Mouse (Mus musculus) 3134 (cell line): Measurements from ENCODE around the gene 4930404N11Rik.

Source experiments
- DNase-seq: peaks from one replicate; pipeline ENCODE4 v3.0.0-alpha.2; 2011; ENCODE audit warnings: low spot score; ENCODE audit not compliant: insufficient read length; ENCODE audit errors: extremely low read depth

4930404N11Rik gene

GRCm38 (mm10) chr10:81334324-81334723, 31.3 kb downstream of the 4930404N11Rik start:
- no peak for DNase-seq

- DNase-seq = no peak
These were observed 33.3 kb downstream of the 4930404N11Rik start for GRCm38 (mm10) chr10:81332277-81332676.

- peak; percentile 66 for DNase-seq
These were observed 35.6 kb downstream of the 4930404N11Rik start for GRCm38 (mm10) chr10:81330007-81330406.

- peak; percentile 58 for DNase-seq
These were observed 36.2 kb downstream of the 4930404N11Rik start for GRCm38 (mm10) chr10:81329194-81329975.

- no peak for DNase-seq
These were observed 37.2 kb downstream of the 4930404N11Rik start, which contains the start of gene Tbxa2r for GRCm38 (mm10) chr10:81328386-81328785. Gene Tbxa2r (plus strand): TSS chr10:81328731.

- DNase-seq = no peak
These were observed 37.7 kb downstream of the 4930404N11Rik start for GRCm38 (mm10) chr10:81327959-81328358.

- DNase-seq = no peak
These were observed 38.8 kb downstream of the 4930404N11Rik start for GRCm38 (mm10) chr10:81326858-81327257.

GRCm38 (mm10) chr10:81325781-81326180, 39.8 kb downstream of the 4930404N11Rik start:
- DNase-seq = no peak

- DNase-seq = no peak
These were observed 40.4 kb downstream of the 4930404N11Rik start for GRCm38 (mm10) chr10:81325176-81325575.

- no peak for DNase-seq
These were observed 41.7 kb downstream of the 4930404N11Rik start for GRCm38 (mm10) chr10:81323791-81324530.

GRCm38 (mm10) chr10:81323141-81323775, 42.4 kb downstream of the 4930404N11Rik start:
- DNase-seq = no peak

- no peak for DNase-seq
These were observed 43.2 kb downstream of the 4930404N11Rik start for GRCm38 (mm10) chr10:81322444-81322843.

- DNase-seq = no peak
These were observed 44.2 kb downstream of the 4930404N11Rik start for GRCm38 (mm10) chr10:81321436-81321835.

- DNase-seq = peak; percentile 99
These were observed 44.9 kb downstream of the 4930404N11Rik start, which contains the start of gene Cactin for GRCm38 (mm10) chr10:81320550-81321347. Gene Cactin (plus strand): TSS chr10:81321103.

- DNase-seq = no peak
These were observed 45.7 kb downstream of the 4930404N11Rik start for GRCm38 (mm10) chr10:81319741-81320549.

- DNase-seq = no peak
These were observed 46.3 kb downstream of the 4930404N11Rik start for GRCm38 (mm10) chr10:81319330-81319699.

- no peak for DNase-seq
These were observed 46.9 kb downstream of the 4930404N11Rik start for GRCm38 (mm10) chr10:81318589-81319329.

- DNase-seq = no peak
These were observed 48.3 kb downstream of the 4930404N11Rik start for GRCm38 (mm10) chr10:81317273-81317672.
